Mouse (Mus musculus) lung, postnatal 25 days (tissue): ENCODE results near the gene Kdm5b.

Source experiments
- DNase-seq: peaks from one replicate; pipeline ENCODE4 v3.0.0; 2022; ENCODE audit warnings: low spot score

Kdm5b gene

DNA sequence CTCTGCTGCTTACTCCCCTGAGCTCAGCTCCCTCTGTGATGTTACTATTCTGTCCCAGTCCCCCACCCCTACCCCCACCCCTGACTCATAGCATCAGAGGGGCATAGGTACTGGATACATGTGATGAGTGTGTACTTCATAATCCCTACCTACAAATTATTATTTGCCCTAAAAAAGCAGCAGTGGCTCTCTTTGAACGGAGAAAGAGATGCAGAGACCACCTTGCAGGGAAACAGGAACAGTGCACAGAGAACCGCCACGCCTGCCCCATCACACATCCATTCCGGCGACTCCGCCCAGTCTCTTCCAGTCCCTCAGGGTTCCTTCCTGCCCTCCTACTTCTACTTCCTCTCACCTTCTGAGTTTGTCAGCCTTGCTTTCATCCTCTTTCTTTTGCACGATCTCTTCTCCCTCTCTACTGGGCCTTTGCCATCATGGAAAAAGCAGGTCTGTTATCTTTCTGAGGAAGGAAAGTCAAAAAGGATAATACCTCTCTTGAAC, 10.3 kb upstream of the Kdm5b start, which contains the start of gene Mgat4e:
Mgat4e (minus strand) TSS at position 51 of the 501 bp plus-strand sequence.
- no peak for DNase-seq

- no peak for DNase-seq
Measured at GRCm38 (mm10) chr1:134551869-134552268, 8.1 kb upstream of the Kdm5b start.

DNA sequence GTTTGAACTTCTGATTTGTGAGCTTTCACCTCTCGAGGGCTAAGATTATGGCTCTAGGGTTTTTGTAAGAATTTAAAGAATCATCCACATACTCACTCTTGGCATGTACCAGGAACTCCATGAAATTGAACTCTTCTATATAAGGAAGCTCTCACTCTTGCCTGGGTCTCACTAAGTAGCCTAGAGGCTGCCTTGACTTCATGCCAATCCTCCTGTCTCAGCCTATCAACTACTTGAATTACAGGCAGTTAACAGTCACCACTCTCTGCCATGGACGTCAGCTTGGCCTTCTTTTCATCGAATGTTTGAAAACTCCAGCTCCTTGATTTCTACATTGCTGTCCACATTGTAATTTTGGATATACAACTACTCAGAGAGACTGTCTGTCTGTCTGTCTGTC, 7.6 kb upstream of the Kdm5b start:
- no peak for DNase-seq

DNA sequence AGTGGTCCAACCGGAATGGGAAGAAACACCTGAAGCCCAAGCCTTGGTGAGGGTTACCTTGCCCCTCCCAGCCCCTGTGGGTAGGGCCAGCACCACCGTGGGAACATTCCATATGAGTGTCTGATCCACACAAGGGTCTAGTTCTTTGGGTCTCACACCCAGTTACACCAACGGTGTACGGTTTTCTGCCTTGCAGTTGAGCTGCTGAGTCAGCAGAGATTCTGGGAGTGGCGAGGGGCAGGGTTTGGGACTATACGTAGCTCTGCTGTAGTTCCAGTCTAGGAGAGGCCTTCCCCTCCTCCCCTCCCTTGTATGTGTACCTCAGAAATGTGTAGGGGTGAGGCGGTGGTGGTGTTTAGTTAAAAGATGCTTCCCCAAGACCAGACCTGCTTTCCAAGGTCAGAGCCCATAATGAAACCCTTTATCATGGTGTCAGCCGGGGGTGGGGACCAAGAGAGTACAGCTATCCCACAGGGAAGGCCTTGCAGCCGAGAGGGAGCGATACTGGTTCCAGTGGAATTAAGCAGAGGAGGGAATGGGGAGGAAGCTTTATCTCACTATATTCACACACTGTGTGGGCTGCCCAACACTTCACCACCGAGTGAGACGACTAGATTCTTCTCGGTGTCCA, 4.6 kb upstream of the Kdm5b start:
- DNase-seq, result peak; percentile 66

GRCm38 (mm10) chr1:134555871-134556670, 3.9 kb upstream of the Kdm5b start:
- peak; percentile 22 for DNase-seq

- peak; percentile 97 for DNase-seq
Measured at GRCm38 (mm10) chr1:134556671-134557218, 3.2 kb upstream of the Kdm5b start.

DNA sequence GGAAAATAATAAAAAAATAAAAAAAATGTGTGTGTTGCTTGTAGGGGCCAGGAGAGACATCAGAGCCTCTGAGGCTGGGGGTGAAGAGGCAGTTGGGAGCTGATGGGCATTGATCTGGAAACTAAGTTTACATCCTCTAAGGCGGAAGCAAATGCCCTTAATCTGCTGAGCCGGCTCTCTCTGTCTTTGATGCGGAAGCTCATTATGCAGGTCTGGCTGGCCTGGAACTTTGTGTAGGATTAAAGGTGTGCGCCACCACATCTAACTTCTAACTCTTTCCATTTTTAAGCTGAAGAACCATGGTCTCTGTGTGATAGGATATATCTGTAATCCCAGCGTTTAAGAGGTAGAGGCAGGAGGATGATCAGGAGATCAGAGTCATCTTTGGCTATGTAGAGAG, 1.5 kb upstream of the Kdm5b start:
- DNase-seq, result no peak

DNA sequence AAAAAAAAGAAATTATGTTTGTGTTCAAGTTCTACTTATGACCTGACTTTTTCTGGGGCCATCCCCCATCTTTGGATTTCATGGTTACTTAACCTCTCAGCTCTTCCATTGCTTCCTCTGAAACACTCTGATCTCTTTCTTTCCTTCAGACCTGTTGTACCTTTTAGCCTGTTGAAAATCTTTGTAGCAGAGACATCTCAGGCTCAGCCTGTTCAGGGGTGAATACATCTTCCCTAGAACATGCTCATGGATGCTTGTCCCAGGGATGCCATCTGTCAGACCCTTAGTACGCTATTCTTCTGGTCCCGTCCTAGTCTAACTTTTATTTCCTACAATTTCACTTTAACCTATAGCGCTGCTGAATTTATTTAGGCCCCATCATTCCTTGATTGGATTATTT, 745 bp upstream of the Kdm5b start:
- DNase-seq, result no peak

DNA sequence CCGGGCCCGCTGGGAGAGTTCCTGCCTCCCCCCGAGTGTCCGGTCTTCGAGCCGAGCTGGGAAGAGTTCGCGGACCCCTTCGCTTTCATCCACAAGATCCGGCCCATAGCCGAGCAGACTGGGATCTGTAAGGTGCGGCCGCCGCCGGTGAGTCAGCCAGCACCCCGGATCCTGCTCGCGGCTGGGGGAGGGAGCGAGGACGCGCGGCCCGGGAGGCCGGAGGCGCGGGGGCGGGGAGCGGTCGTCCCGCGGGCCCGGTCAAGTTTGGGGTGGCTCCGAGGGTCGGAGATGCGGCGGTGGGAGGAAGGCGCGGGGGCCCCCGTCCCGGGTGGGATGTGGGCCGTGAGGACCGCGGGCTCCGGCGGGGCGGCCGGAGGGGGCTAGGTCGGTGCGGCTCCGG, 425 bp downstream of the Kdm5b start:
- peak; percentile 22 for DNase-seq

GRCm38 (mm10) chr1:134560801-134561769, 1.1 kb downstream of the Kdm5b start:
- DNase-seq, result no peak

DNA sequence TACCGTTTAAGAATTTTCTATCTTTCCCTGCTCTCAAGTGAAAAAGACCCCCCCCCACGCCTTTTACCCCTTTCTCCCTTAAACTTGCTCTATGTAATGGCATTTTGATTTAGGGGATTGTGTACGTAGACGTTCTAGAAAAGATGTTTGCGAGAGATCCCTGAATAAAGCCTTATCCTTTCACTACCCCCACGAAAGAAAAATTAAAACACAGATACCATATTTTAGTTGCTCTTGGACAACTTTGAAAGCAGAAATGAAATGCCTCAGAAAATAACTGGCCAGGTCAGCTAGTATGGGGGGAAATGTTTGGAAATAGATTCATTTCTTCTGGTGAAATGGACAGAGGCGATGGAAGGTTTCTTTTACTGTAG, 1.8 kb downstream of the Kdm5b start:
- DNase-seq, result no peak

DNA sequence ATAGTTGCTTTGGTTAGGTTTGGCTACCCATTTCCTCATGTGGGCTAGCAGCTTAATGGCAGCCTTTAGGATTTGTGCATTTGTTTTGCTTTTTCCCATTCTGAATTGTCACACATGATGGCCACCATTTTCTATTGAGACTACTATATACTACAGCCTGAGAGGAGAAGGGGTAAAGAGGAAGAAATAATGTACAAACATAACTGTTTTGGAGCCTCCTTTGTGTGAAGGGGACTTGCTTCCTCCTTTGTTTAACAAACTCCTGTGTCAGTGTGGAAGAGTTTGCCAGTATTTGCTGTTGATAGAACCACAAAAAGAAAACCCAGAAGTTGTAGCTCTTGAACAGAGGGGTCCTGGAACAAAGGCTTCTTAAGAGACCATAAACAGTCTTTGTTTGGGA, 2.5 kb downstream of the Kdm5b start:
- DNase-seq, result no peak

GRCm38 (mm10) chr1:134563726-134564125, 3.8 kb downstream of the Kdm5b start:
- DNase-seq, result no peak

DNA sequence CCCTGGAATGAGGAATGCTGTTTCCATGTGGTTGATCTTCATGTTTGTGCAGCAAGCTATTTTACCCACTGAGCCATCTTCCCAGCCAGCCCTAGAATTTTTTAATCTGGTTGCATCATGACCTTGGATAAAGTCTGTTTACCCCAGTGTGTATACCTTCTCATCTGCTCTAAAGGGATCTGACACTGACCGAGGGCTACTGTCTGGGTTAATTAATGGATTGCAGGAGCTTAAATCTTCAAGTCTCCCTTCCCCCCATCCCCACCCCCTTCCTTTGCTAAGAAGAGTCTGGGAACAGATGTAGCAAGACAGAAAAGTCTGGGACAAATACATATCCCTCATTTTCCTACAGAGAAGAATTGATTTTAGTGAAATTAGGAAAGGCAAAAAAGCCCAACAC, 7.5 kb downstream of the Kdm5b start:
- no peak for DNase-seq

DNA sequence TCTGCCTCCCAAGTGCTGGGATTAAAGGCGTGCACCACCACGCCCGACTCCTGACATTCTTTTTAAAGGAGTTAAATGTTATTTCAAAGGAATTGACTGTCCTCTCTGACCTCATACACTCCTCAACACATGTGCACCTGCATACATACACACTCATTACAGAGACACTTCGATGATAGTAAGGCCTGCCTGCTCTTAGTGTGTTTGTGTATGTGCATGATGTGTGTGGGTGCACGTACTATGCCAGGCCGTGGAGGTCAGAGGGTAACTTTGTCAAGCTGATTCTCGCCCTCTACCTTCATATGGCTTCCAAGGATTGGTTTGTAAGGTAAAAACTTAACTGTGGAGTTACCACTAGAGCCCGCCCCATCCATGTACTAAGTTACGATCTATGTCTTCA, 10.2 kb downstream of the Kdm5b start:
- DNase-seq, result no peak

- no peak for DNase-seq
Measured at GRCm38 (mm10) chr1:134570631-134571030, 10.7 kb downstream of the Kdm5b start.

DNA sequence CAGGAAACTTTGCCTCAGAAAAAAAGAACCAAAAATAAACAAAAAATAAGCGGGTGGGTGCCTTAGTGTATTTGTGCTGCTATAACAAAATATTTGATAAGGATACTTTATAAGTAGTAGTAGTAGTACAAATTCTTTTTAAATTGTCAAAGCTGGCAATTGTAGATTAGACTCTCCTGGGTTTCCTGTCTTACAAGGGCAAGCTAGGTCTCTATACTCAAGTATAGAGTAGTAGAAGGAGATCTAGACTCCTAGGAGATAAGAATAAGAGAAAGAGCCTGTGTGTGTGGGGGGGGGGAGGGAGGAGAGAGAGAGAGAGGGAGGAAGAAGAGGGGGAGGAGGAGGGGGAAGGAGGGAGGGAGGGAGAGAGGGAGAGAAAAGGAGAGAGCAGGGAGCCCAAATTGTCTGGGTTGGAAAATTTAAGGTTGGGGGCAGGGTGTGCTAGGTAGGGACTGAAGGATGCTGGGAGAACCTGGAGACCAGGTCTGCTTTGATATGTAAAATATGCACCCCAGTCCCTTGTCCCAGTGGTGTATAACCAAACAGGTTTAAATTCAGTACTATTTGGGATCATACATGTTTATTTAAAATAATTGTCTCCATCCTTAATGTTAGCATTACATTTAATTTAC, 13.4 kb downstream of the Kdm5b start:
- no peak for DNase-seq

- no peak for DNase-seq
Measured at GRCm38 (mm10) chr1:134573932-134574315, 14.0 kb downstream of the Kdm5b start.

- no peak for DNase-seq
Measured at GRCm38 (mm10) chr1:134577384-134578120, 17.6 kb downstream of the Kdm5b start.

GRCm38 (mm10) chr1:134580796-134581195, 20.8 kb downstream of the Kdm5b start:
- no peak for DNase-seq

GRCm38 (mm10) chr1:134583560-134583959, 23.6 kb downstream of the Kdm5b start:
- DNase-seq, result no peak
